Mouse (Mus musculus) kidney, adult 10 weeks (tissue): ENCODE data around the gene Stom. TPM values are rescaled to one million over a fixed set of nuclear protein-coding genes. Genes with fewer than 3 reads are reported as not detected.

ENCODE experiments used
- polyA plus RNA-seq: library from polyadenylated mRNA; stranded (reverse); fragments of 350-450 nt; fragmentation: Illumina TruSeq; extraction: RNeasy Lipid Tissue Mini Kit (QIAGEN cat#74804); gene quantifications from one replicate; pipeline ENCODE4 v1.2.3, GENCODE M21; 2014; ENCODE audit warnings: low read depth, low replicate concordance

Gene Stom
- 14.3 TPM for polyA plus RNA-seq

GRCm38 (mm10) chr2:35336388-35337280 lies at the start of gene Stom:
Gene Stom, minus strand, starts transcription at chr2:35336976.

DNA sequence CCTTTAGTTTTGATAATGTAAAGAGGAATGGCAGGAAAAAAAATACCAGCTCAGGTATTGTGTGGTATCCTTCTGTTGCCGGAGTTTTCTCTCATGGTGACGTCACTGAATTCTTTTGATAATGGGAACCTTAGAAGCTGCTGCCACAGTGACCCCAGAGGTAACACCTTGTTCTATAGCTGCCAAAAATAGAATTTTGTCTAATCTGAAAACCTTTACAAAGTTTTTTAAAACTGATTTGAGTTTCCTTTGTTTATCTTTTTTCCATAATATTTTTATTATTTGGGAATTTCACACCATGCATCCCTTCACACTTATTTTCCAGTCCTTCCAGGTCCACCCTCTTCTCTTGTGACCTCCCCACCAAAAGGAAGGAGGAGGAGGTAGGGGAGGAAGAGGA lies 30.9 kb upstream of the Stom start, which contains the start of gene 4930568D16Rik:
Gene 4930568D16Rik, minus strand, starts transcription at position 101 of the 400 bp plus-strand sequence.

Other genes starting within 250 kb of the Stom start
- gene AI182371, start 235.4 kb downstream of the Stom start, polyA plus RNA-seq, result 1.7 TPM
- gene Cntrl, start 227.5 kb downstream of the Stom start, polyA plus RNA-seq, result 18.8 TPM
- 403 TPM for gene Rab14, start 135.9 kb downstream of the Stom start, polyA plus RNA-seq
- 4.8 TPM for gene Gsn, start 80.6 kb downstream of the Stom start, polyA plus RNA-seq
- not detected for gene 4930568D16Rik, start 30.8 kb upstream of the Stom start, polyA plus RNA-seq
- not detected for gene 4930402F06Rik, start 60.2 kb upstream of the Stom start, polyA plus RNA-seq
- gene Ggta1, start 126.3 kb upstream of the Stom start, polyA plus RNA-seq, result 9.9 TPM
- 1.2 TPM for gene Dab2ip, start 221.3 kb upstream of the Stom start, polyA plus RNA-seq